Mouse (Mus musculus): ENCODE results near the gene Rfxap.
"Not testable (repeated sequence)": the region's sequence is repeated elsewhere in the genome, so short reads cannot be mapped to it uniquely, and the experiment has no call there.

Rfxap gene

GRCm38 (mm10) chr3:54768592-54768991, 39.0 kb downstream of the Rfxap start:
- in situ Hi-C loops (cut with MboI, MseI), result no loop called here

- in situ Hi-C loops (cut with MboI, MseI), result no loop called here
Measured at GRCm38 (mm10) chr3:54766811-54767210, 40.8 kb downstream of the Rfxap start.

- in situ Hi-C loops (cut with MboI, MseI), result no loop called here
Measured at GRCm38 (mm10) chr3:54766034-54766433, 41.6 kb downstream of the Rfxap start.

GRCm38 (mm10) chr3:54765521-54765920, 42.1 kb downstream of the Rfxap start:
- in situ Hi-C loops (cut with MboI, MseI), result not testable (repeated sequence)

GRCm38 (mm10) chr3:54764418-54764817, 43.2 kb downstream of the Rfxap start:
- in situ Hi-C loops (cut with MboI, MseI), result no loop called here

GRCm38 (mm10) chr3:54761258-54761657, 46.3 kb downstream of the Rfxap start:
- in situ Hi-C loops (cut with MboI, MseI), result no loop called here

- in situ Hi-C loops (cut with MboI, MseI), result no loop called here
Measured at GRCm38 (mm10) chr3:54760321-54761115, 47.1 kb downstream of the Rfxap start.

- in situ Hi-C loops (cut with MboI, MseI), result no loop called here
Measured at GRCm38 (mm10) chr3:54759211-54759610, 48.4 kb downstream of the Rfxap start.

- in situ Hi-C loops (cut with MboI, MseI), result no loop called here
Measured at GRCm38 (mm10) chr3:54757446-54757845, 50.1 kb downstream of the Rfxap start.

GRCm38 (mm10) chr3:54756058-54756457, 51.5 kb downstream of the Rfxap start:
- in situ Hi-C loops (cut with MboI, MseI), result no loop called here

GRCm38 (mm10) chr3:54755145-54756041, 52.2 kb downstream of the Rfxap start, which contains the start of gene Smad9:
Smad9 (plus strand) TSS chr3:54755582.
- in situ Hi-C loops (cut with MboI, MseI), result no loop called here

GRCm38 (mm10) chr3:54753411-54753810, 54.2 kb downstream of the Rfxap start:
- in situ Hi-C loops (cut with MboI, MseI), result loop anchor here in 1 of 2 experiments (5.0 kb wide), 1 partner anchor 54 kb away; the partner anchor contains the start of gene Rfxap
